Mouse (Mus musculus) gastrocnemius, adult 2 months (tissue): ENCODE measurements around the gene Phlpp1. TPM values are rescaled to one million over a fixed set of nuclear protein-coding genes. Genes with fewer than 3 reads are reported as not detected.

ENCODE experiments used
- DNase-seq: peaks from one replicate; pipeline ENCODE4 v3.0.0; 2022
- H3K27ac ChIP-seq: fragments of 200-600 bp; 2 replicates; pipeline ENCODE4 v1.8.1; 2022; ENCODE audit warnings: mild to moderate bottlenecking
- H3K4me3 ChIP-seq: fragments of 200-600 bp; 2 replicates; pipeline ENCODE4 v1.8.1; 2022; ENCODE audit warnings: mild to moderate bottlenecking, moderate library complexity
- CTCF ChIP-seq: fragments of 200-600 bp; IDR thresholded peaks from 2 replicates; pipeline ENCODE4 v1.8.1; 2022; ENCODE audit warnings: antibody characterized with exemption, mild to moderate bottlenecking, moderate library complexity
- intact Hi-C: fragments of 180-260 bp; cut with DNase I; formaldehyde crosslinking; loops from one replicate; pipeline ENCODE4 v1.15.1; 2025
- total RNA-seq, 2 experiments: library from RNA; stranded (reverse); gene quantifications; 2 replicates each; pipeline ENCODE4 v1.2.3; 2021

Gene Phlpp1
- total RNA-seq, 2 experiments from 2014 or later, result 8.1 to 9.0 TPM

GRCm38 (mm10) chr1:106403011-106403501 lies 231.5 kb downstream of the Phlpp1 start:
- intact Hi-C loops, result no loop called here
- no peak for TF ChIP-seq CTCF
- Histone ChIP-seq H3K27ac (no peak overlapping the region), H3K4me3 (no peak overlapping the region)
- DNase-seq, result no peak

GRCm38 (mm10) chr1:106406852-106407251 lies 235.3 kb downstream of the Phlpp1 start:
- no peak for TF ChIP-seq CTCF
- Histone ChIP-seq H3K4me3 (no peak overlapping the region), H3K27ac (no peak overlapping the region)
- no peak for DNase-seq
- intact Hi-C loops, result no loop called here

GRCm38 (mm10) chr1:106407963-106408440 lies 236.4 kb downstream of the Phlpp1 start:
- no peak for TF ChIP-seq CTCF
- H3K4me3 ChIP-seq, result no peak overlapping the region
- no peak overlapping the region for H3K27ac ChIP-seq
- peak; percentile 48 for DNase-seq
- intact Hi-C loops, result no loop called here

GRCm38 (mm10) chr1:106410858-106411257 lies 239.3 kb downstream of the Phlpp1 start:
- intact Hi-C loops, result no loop called here
- Histone ChIP-seq H3K27ac (no peak overlapping the region), H3K4me3 (no peak overlapping the region)
- no peak for TF ChIP-seq CTCF
- no peak for DNase-seq

GRCm38 (mm10) chr1:106425128-106425936 lies 253.8 kb downstream of the Phlpp1 start:
- H3K4me3 ChIP-seq, result peak overlapping the region; percentile 43
- no peak overlapping the region for H3K27ac ChIP-seq
- peak; percentile 76 for TF ChIP-seq CTCF
- intact Hi-C loops, result loop anchor here (1.0 to 2.0 kb wide), 2 partner anchors 291 to 393 kb away; no protein-coding TSS in a partner anchor
- DNase-seq, result no peak

GRCm38 (mm10) chr1:106428170-106428569 lies 256.6 kb downstream of the Phlpp1 start:
- Histone ChIP-seq H3K4me3 (no peak overlapping the region), H3K27ac (no peak overlapping the region)
- intact Hi-C loops, result no loop called here
- no peak for TF ChIP-seq CTCF
- no peak for DNase-seq

GRCm38 (mm10) chr1:106428580-106428979 lies 257.0 kb downstream of the Phlpp1 start:
- no peak for TF ChIP-seq CTCF
- Histone ChIP-seq H3K4me3 (no peak overlapping the region), H3K27ac (no peak overlapping the region)
- DNase-seq, result no peak
- intact Hi-C loops, result no loop called here

- Histone ChIP-seq H3K4me3 (no peak overlapping the region), H3K27ac (no peak overlapping the region)
- no peak for TF ChIP-seq CTCF
- intact Hi-C loops, result no loop called here
- no peak for DNase-seq
Observed at GRCm38 (mm10) chr1:106433580-106433979, 262.0 kb downstream of the Phlpp1 start.

Other genes with a start within 250 kb of the Phlpp1 start
- gene Zcchc2, start 181.3 kb upstream of the Phlpp1 start, total RNA-seq, result 10 to 100 TPM in 1 of 2 experiments, 1 to 10 TPM in 1; 6.1 to 11.4 TPM